Mouse (Mus musculus) liver, embryonic 15.5 days (tissue): Measurements from ENCODE around the gene Tff2. TPM values are rescaled to one million over a fixed set of nuclear protein-coding genes. Genes with fewer than 3 reads are reported as not detected.

Source experiments
- ATAC-seq: fragments of 200-750 bp; cut with Nextera tagmentation; 2 replicates; pipeline ENCODE4 v1.8.0; 2017; ENCODE audit warnings: moderate number of reproducible peaks, mild to moderate bottlenecking, moderate library complexity; ENCODE audit not compliant: insufficient read depth
- H3K27ac ChIP-seq: fragments of 300-500 bp; sonication (generic); replicated peaks from 2 replicates; pipeline ENCODE4 v1.5.1; 2015; ENCODE audit warnings: mild to moderate bottlenecking, inconsistent platforms
- H3K27me3 ChIP-seq: fragments of 300-500 bp; sonication (generic); 2 replicates; pipeline ENCODE4 v1.6.1; 2015; ENCODE audit warnings: mild to moderate bottlenecking, inconsistent platforms
- H3K36me3 ChIP-seq: fragments of 300-500 bp; sonication (generic); replicated peaks from 2 replicates; pipeline ENCODE4 v1.6.1; 2015; ENCODE audit warnings: moderate library complexity, mild to moderate bottlenecking, inconsistent platforms
- H3K4me1 ChIP-seq: fragments of 300-500 bp; sonication (generic); replicated peaks from 2 replicates; pipeline ENCODE4 v1.6.1; 2015; ENCODE audit warnings: inconsistent platforms
- H3K4me2 ChIP-seq: fragments of 300-500 bp; sonication (generic); 2 replicates; pipeline ENCODE4 v1.6.1; 2015; ENCODE audit warnings: moderate library complexity, mild to moderate bottlenecking, inconsistent platforms
- H3K4me3 ChIP-seq: fragments of 300-500 bp; sonication (generic); replicated peaks from 2 replicates; pipeline ENCODE4 v1.5.1; 2015; ENCODE audit warnings: mild to moderate bottlenecking, inconsistent platforms
- H3K9ac ChIP-seq: fragments of 300-500 bp; sonication (generic); 2 replicates; pipeline ENCODE4 v1.6.1; 2015; ENCODE audit warnings: moderate library complexity, mild to moderate bottlenecking, inconsistent platforms
- H3K9me3 ChIP-seq: fragments of 300-500 bp; sonication (generic); replicated peaks from 2 replicates; pipeline ENCODE4 v1.6.1; 2016; ENCODE audit warnings: inconsistent platforms
- WGBS: fragments of 180-500 bp; shearing (Covaris S2); methylation state at CpG from one replicate; pipeline ENCODE4 v1.1.7; 2015; ENCODE audit warnings: mixed read lengths; ENCODE audit not compliant: insufficient replicate concordance; 5-methylcytosine and 5-hydroxymethylcytosine counted together
- polyA plus RNA-seq: library from polyadenylated mRNA; unstranded; fragments of >200 nt; fragmentation: Nextera tagmentation; extraction: Ambion mirVana; gene quantifications from 2 replicates; pipeline ENCODE4 v1.2.1, GENCODE M21; 2015

The Tff2 gene
- not detected in 2 replicates for polyA plus RNA-seq

GRCm38 (mm10) chr17:31144040-31145037, at the start of gene Tff2:
Gene Tff2, minus strand, starts transcription at chr17:31144282.
- Histone ChIP-seq H3K4me3 (no peak within 1 kb of the TSS), H3K27me3 (no peaks in the 10 kb centered on the region), H3K4me2 (no peak within 1 kb of the TSS), H3K9ac (no peak within 1 kb of the TSS), H3K9me3 (no peaks in the 10 kb centered on the region), H3K4me1 (no peaks in the 10 kb centered on the region), H3K27ac (no peak within 1 kb of the TSS), H3K36me3 (no peaks in the 10 kb centered on the region)
- no peak for ATAC-seq
- WGBS = 52% methylated on average over 15 of the region's 15 CpGs

- H3K9ac ChIP-seq = no peak overlapping the region
- no peak overlapping the region for H3K4me2 ChIP-seq
- no peaks in the 10 kb centered on the region for H3K27me3 ChIP-seq
- H3K36me3 ChIP-seq = no peaks in the 10 kb centered on the region
- no peaks in the 10 kb centered on the region for H3K9me3 ChIP-seq
- 81% methylated on average over 9 of the region's 9 CpGs for whole genome bisulfite sequencing
- H3K4me3 ChIP-seq = no peak overlapping the region
- no peak overlapping the region for H3K27ac ChIP-seq
- H3K4me1 ChIP-seq = peaks cover 8% of the 10 kb centered on the region; the same call in 1 of the 2 replicates
- ATAC-seq = no peak
Measured at GRCm38 (mm10) chr17:31193360-31193759, 49.3 kb upstream of the Tff2 start.

GRCm38 (mm10) chr17:31192663-31193062, 48.6 kb upstream of the Tff2 start:
- Histone ChIP-seq H3K27me3 (no peaks in the 10 kb centered on the region), H3K4me2 (no peak overlapping the region), H3K4me3 (no peak overlapping the region)

GRCm38 (mm10) chr17:31191825-31192224, 47.7 kb upstream of the Tff2 start:
- no peak overlapping the region for H3K9ac ChIP-seq
- no peak overlapping the region for H3K4me2 ChIP-seq
- 71% methylated on average over 8 of the region's 8 CpGs for WGBS
- H3K4me1 ChIP-seq = peaks cover 8% of the 10 kb centered on the region; the same call in 1 of the 2 replicates
- ATAC-seq = no peak
- H3K4me3 ChIP-seq = no peak overlapping the region
- H3K36me3 ChIP-seq = no peaks in the 10 kb centered on the region
- H3K27ac ChIP-seq = no peak overlapping the region
- H3K27me3 ChIP-seq = no peaks in the 10 kb centered on the region
- no peaks in the 10 kb centered on the region for H3K9me3 ChIP-seq

More at GRCm38 (mm10) chr17:31192663-31193062, 48.6 kb upstream of the Tff2 start:
- no peak overlapping the region for H3K9ac ChIP-seq
- no peak for ATAC-seq
- WGBS = 45% methylated on average over 2 of the region's 2 CpGs
- H3K9me3 ChIP-seq = no peaks in the 10 kb centered on the region
- H3K4me1 ChIP-seq = peaks cover 8% of the 10 kb centered on the region; the same call in 1 of the 2 replicates
- H3K36me3 ChIP-seq = no peaks in the 10 kb centered on the region
- H3K27ac ChIP-seq = no peak overlapping the region

GRCm38 (mm10) chr17:31187370-31187769, 43.3 kb upstream of the Tff2 start:
- H3K4me2 ChIP-seq = no peak overlapping the region
- no peak for ATAC-seq
- H3K9ac ChIP-seq = no peak overlapping the region

GRCm38 (mm10) chr17:31184269-31184990, 40.3 kb upstream of the Tff2 start:
- Histone ChIP-seq H3K36me3 (no peaks in the 10 kb centered on the region), H3K27me3 (no peaks in the 10 kb centered on the region), H3K9me3 (no peaks in the 10 kb centered on the region), H3K9ac (no peak overlapping the region; the same call in 1 of the 2 replicates), H3K4me2 (no peak overlapping the region), H3K4me3 (no peak overlapping the region), H3K27ac (no peak overlapping the region), H3K4me1 (peaks cover 19% of the 10 kb centered on the region)
- ATAC-seq = no peak
- 62% methylated on average over 12 of the region's 12 CpGs for WGBS

More at GRCm38 (mm10) chr17:31187370-31187769, 43.3 kb upstream of the Tff2 start:
- H3K27ac ChIP-seq = no peak overlapping the region
- no peaks in the 10 kb centered on the region for H3K36me3 ChIP-seq
- peaks cover 16% of the 10 kb centered on the region for H3K4me1 ChIP-seq
- H3K4me3 ChIP-seq = no peak overlapping the region
- WGBS = 13% methylated on average over 4 of the region's 4 CpGs
- H3K9me3 ChIP-seq = no peaks in the 10 kb centered on the region
- no peaks in the 10 kb centered on the region for H3K27me3 ChIP-seq

- Histone ChIP-seq H3K9ac (no peak overlapping the region), H3K4me2 (no peak overlapping the region), H3K36me3 (no peaks in the 10 kb centered on the region), H3K9me3 (no peaks in the 10 kb centered on the region), H3K27ac (no peak overlapping the region), H3K4me1 (peaks cover 19% of the 10 kb centered on the region), H3K27me3 (no peaks in the 10 kb centered on the region), H3K4me3 (no peak overlapping the region)
- 39% methylated on average over 12 of the region's 12 CpGs for WGBS
- no peak; the same call in 1 of the 2 replicates for ATAC-seq
Measured at GRCm38 (mm10) chr17:31183180-31183974, 39.3 kb upstream of the Tff2 start.

GRCm38 (mm10) chr17:31181490-31181889, 37.4 kb upstream of the Tff2 start:
- Histone ChIP-seq H3K4me2 (no peak overlapping the region), H3K27me3 (no peaks in the 10 kb centered on the region), H3K4me1 (peaks cover 19% of the 10 kb centered on the region), H3K9ac (no peak overlapping the region), H3K4me3 (no peak overlapping the region), H3K27ac (no peak overlapping the region), H3K36me3 (no peaks in the 10 kb centered on the region), H3K9me3 (no peaks in the 10 kb centered on the region)
- WGBS = 44% methylated on average over 4 of the region's 4 CpGs
- ATAC-seq = no peak

- H3K9ac ChIP-seq = no peak overlapping the region
- no peaks in the 10 kb centered on the region for H3K9me3 ChIP-seq
- 46% methylated on average over 4 of the region's 4 CpGs for WGBS
- no peaks in the 10 kb centered on the region for H3K27me3 ChIP-seq
- ATAC-seq = no peak
- 0 out of 2 replicates have a peak, but pooled peaks cover 3% of the 10 kb centered on the region for H3K4me1 ChIP-seq
- no peak overlapping the region for H3K27ac ChIP-seq
- no peak overlapping the region for H3K4me3 ChIP-seq
- no peak overlapping the region for H3K4me2 ChIP-seq
- H3K36me3 ChIP-seq = no peaks in the 10 kb centered on the region
Measured at GRCm38 (mm10) chr17:31176321-31176720, 32.2 kb upstream of the Tff2 start.

GRCm38 (mm10) chr17:31169796-31170195, 25.7 kb upstream of the Tff2 start:
- H3K4me3 ChIP-seq = no peak overlapping the region
- WGBS = 67% methylated on average over 5 of the region's 5 CpGs
- H3K36me3 ChIP-seq = no peaks in the 10 kb centered on the region
- no peak overlapping the region for H3K4me2 ChIP-seq
- no peaks in the 10 kb centered on the region for H3K4me1 ChIP-seq
- no peak overlapping the region for H3K27ac ChIP-seq
- no peak for ATAC-seq
- H3K9ac ChIP-seq = no peak overlapping the region
- H3K9me3 ChIP-seq = no peaks in the 10 kb centered on the region
- H3K27me3 ChIP-seq = no peaks in the 10 kb centered on the region
